Mouse (Mus musculus): ENCODE results near the gene Lce1c. TPM values are rescaled to one million over a fixed set of nuclear protein-coding genes. Genes with fewer than 3 reads are reported as not detected.

Lce1c gene
- polyA plus RNA-seq, 1 experiment from 2014 or later: not detected

- Histone ChIP-seq H3K4me3 (no peak within 1 kb of the TSS), H3K27ac (no peak within 1 kb of the TSS), H3K36me3 (no peaks in the 10 kb centered on the region), H3K4me1 (no peaks in the 10 kb centered on the region), H3K4me2 (replicated peaks) (no peak within 1 kb of the TSS), H3K9ac (no peak within 1 kb of the TSS), H3K27me3 (no peaks in the 10 kb centered on the region), H3K9me3 (no peaks in the 10 kb centered on the region)
- 77% methylated on average over 3 of the region's 3 CpGs for WGBS
- no peak for ATAC-seq (ENCODE audit: low FRiP score, low read depth)
These were observed 41.2 kb downstream of the Lce1c start, which contains the start of gene Lce1f for GRCm38 (mm10) chr3:92720250-92720649. Lce1f (minus strand) TSS chr3:92720350.

GRCm38 (mm10) chr3:92722631-92723030 is 43.6 kb downstream of the Lce1c start:
- H3K4me1 ChIP-seq: no peaks in the 10 kb centered on the region
- no peak for ATAC-seq (ENCODE audit: low FRiP score, low read depth)
- WGBS: 79% methylated on average over 5 of the region's 5 CpGs
- no peaks in the 10 kb centered on the region for H3K36me3 ChIP-seq
- no peaks in the 10 kb centered on the region for H3K27me3 ChIP-seq
- H3K4me3 ChIP-seq: no peak overlapping the region
- H3K9me3 ChIP-seq: no peaks in the 10 kb centered on the region
- no peak overlapping the region for H3K9ac ChIP-seq
- H3K27ac ChIP-seq: no peak overlapping the region
- no peak overlapping the region for H3K4me2 ChIP-seq (replicated peaks)

Other genes with a start within 250 kb of the Lce1c start
- 8.9 and 9.6 TPM in 2 replicates for gene Gm9774, start 249.8 kb upstream of the Lce1c start, polyA plus RNA-seq (2015; fragmentation: Nextera tagmentation; extraction: Ambion mirVana)
- gene Sprr2k, start 246.7 kb upstream of the Lce1c start, polyA plus RNA-seq (2015; fragmentation: Nextera tagmentation; extraction: Ambion mirVana): not detected in 2 replicates
- 0.24 TPM in 1 of 2 replicates, not detected in the other for gene Sprr1b, start 240.5 kb upstream of the Lce1c start, polyA plus RNA-seq (2015; fragmentation: Nextera tagmentation; extraction: Ambion mirVana)
- gene Sprr3, start 220.5 kb upstream of the Lce1c start, polyA plus RNA-seq (2015; fragmentation: Nextera tagmentation; extraction: Ambion mirVana): not detected in 2 replicates
- gene Sprr1a, start 193.4 kb upstream of the Lce1c start, polyA plus RNA-seq (2015; fragmentation: Nextera tagmentation; extraction: Ambion mirVana): 0.49 and 0.67 TPM in 2 replicates
- not detected in 2 replicates for gene Sprr4, start 178.8 kb upstream of the Lce1c start, polyA plus RNA-seq (2015; fragmentation: Nextera tagmentation; extraction: Ambion mirVana)
- gene 2310046K23Rik, start 144.7 kb upstream of the Lce1c start, polyA plus RNA-seq (2015; fragmentation: Nextera tagmentation; extraction: Ambion mirVana): not detected in 2 replicates
- gene Ivl, start 105.5 kb upstream of the Lce1c start, polyA plus RNA-seq (2015; fragmentation: Nextera tagmentation; extraction: Ambion mirVana): not detected in 2 replicates
- not detected in 2 replicates for gene Smcp, start 90.2 kb upstream of the Lce1c start, polyA plus RNA-seq (2015; fragmentation: Nextera tagmentation; extraction: Ambion mirVana)
- not detected in 2 replicates for gene 2210017I01Rik, start 71.8 kb upstream of the Lce1c start, polyA plus RNA-seq (2015; fragmentation: Nextera tagmentation; extraction: Ambion mirVana)
- gene Lce6a, start 57.6 kb upstream of the Lce1c start, polyA plus RNA-seq (2015; fragmentation: Nextera tagmentation; extraction: Ambion mirVana): not detected in 2 replicates
- not detected in 2 replicates for gene Lce1a1, start 30.9 kb upstream of the Lce1c start, polyA plus RNA-seq (2015; fragmentation: Nextera tagmentation; extraction: Ambion mirVana)
- not detected in 2 replicates for gene Lce1b, start 22.3 kb upstream of the Lce1c start, polyA plus RNA-seq (2015; fragmentation: Nextera tagmentation; extraction: Ambion mirVana)
- not detected in 2 replicates for gene Lce1a2, start 8.9 kb upstream of the Lce1c start, polyA plus RNA-seq (2015; fragmentation: Nextera tagmentation; extraction: Ambion mirVana)
- not detected in 2 replicates for gene Lce1d, start 8.0 kb downstream of the Lce1c start, polyA plus RNA-seq (2015; fragmentation: Nextera tagmentation; extraction: Ambion mirVana)
- gene Lce1e, start 29.8 kb downstream of the Lce1c start, polyA plus RNA-seq (2015; fragmentation: Nextera tagmentation; extraction: Ambion mirVana): not detected in 2 replicates
- gene Lce1f, start 41.1 kb downstream of the Lce1c start, polyA plus RNA-seq (2015; fragmentation: Nextera tagmentation; extraction: Ambion mirVana): not detected in 2 replicates
- not detected in 2 replicates for gene Gm38119, start 59.8 kb downstream of the Lce1c start, polyA plus RNA-seq (2015; fragmentation: Nextera tagmentation; extraction: Ambion mirVana)
- gene Lce1g, start 73.1 kb downstream of the Lce1c start, polyA plus RNA-seq (2015; fragmentation: Nextera tagmentation; extraction: Ambion mirVana): not detected in 2 replicates
- gene Lce1h, start 85.8 kb downstream of the Lce1c start, polyA plus RNA-seq (2015; fragmentation: Nextera tagmentation; extraction: Ambion mirVana): not detected in 2 replicates
- gene Lce1i, start 99.7 kb downstream of the Lce1c start, polyA plus RNA-seq (2015; fragmentation: Nextera tagmentation; extraction: Ambion mirVana): not detected in 2 replicates
- gene Lce1j, start 111.3 kb downstream of the Lce1c start, polyA plus RNA-seq (2015; fragmentation: Nextera tagmentation; extraction: Ambion mirVana): not detected in 2 replicates
- not detected in 2 replicates for gene Lce1k, start 128.6 kb downstream of the Lce1c start, polyA plus RNA-seq (2015; fragmentation: Nextera tagmentation; extraction: Ambion mirVana)
- gene Kprp, start 148.0 kb downstream of the Lce1c start, polyA plus RNA-seq (2015; fragmentation: Nextera tagmentation; extraction: Ambion mirVana): not detected in 2 replicates
- not detected in 2 replicates for gene Lce1l, start 172.0 kb downstream of the Lce1c start, polyA plus RNA-seq (2015; fragmentation: Nextera tagmentation; extraction: Ambion mirVana)
- 0.13 TPM in 1 of 2 replicates, not detected in the other for gene 2310050C09Rik, start 191.0 kb downstream of the Lce1c start, polyA plus RNA-seq (2015; fragmentation: Nextera tagmentation; extraction: Ambion mirVana)
- gene Lce3a, start 247.0 kb downstream of the Lce1c start, polyA plus RNA-seq (2015; fragmentation: Nextera tagmentation; extraction: Ambion mirVana): not detected in 2 replicates

Data from limb, embryonic 13.5 days (tissue).